Mouse (Mus musculus) liver, embryonic 14.5 days (tissue): Measurements from ENCODE around the gene Ahnak. TPM values are rescaled to one million over a fixed set of nuclear protein-coding genes. Genes with fewer than 3 reads are reported as not detected.
"Not testable (repeated sequence)": the region's sequence is repeated elsewhere in the genome, so short reads cannot be mapped to it uniquely, and the experiment has no call there.

ENCODE experiments used
- ATAC-seq: fragments of 200-750 bp; cut with Nextera tagmentation; 2 replicates; pipeline ENCODE4 v1.8.0; 2017; ENCODE audit warnings: moderate number of reproducible peaks, mild to moderate bottlenecking, moderate library complexity; ENCODE audit not compliant: insufficient read depth
- DNase-seq, 3 experiments: peaks; one replicate each; pipeline ENCODE4 v3.0.0-alpha.2; 2012 to 2013; ENCODE audit warnings: low read depth in 3 of 3, low spot score in 3 of 3
- H3K27ac ChIP-seq: fragments of 300-500 bp; sonication (generic); 2 replicates; pipeline ENCODE4 v1.5.1; 2014; ENCODE audit warnings: moderate library complexity, mild to moderate bottlenecking, control low read depth, inconsistent platforms
- H3K27me3 ChIP-seq: fragments of 300-500 bp; sonication (generic); 2 replicates; pipeline ENCODE4 v1.6.1; 2014; ENCODE audit warnings: mild to moderate bottlenecking, low read length, moderate library complexity; ENCODE audit not compliant: control insufficient read depth, insufficient read depth
- H3K36me3 ChIP-seq: fragments of 300-500 bp; sonication (generic); replicated peaks from 2 replicates; pipeline ENCODE4 v1.6.1; 2014; ENCODE audit warnings: low read depth; ENCODE audit not compliant: control insufficient read depth, insufficient read depth
- H3K4me1 ChIP-seq, 2 experiments: fragments of 200-500 bp in 1 of 2; fragments of 300-500 bp in 1 of 2; sonication (generic) in 1 of 2; replicated peaks; 2 replicates each; pipeline ENCODE4 v1.6.1; 2012 to 2014; ENCODE audit warnings: antibody characterized with exemption in 1 of 2, inconsistent platforms in 1 of 2, low read length in 1 of 2; ENCODE audit not compliant: control insufficient read depth in 2 of 2, insufficient read depth in 2 of 2
- H3K4me2 ChIP-seq: fragments of 300-500 bp; sonication (generic); 2 replicates; pipeline ENCODE4 v1.6.1; 2014; ENCODE audit warnings: low read depth, mild to moderate bottlenecking, control low read depth, moderate library complexity
- H3K4me3 ChIP-seq, 2 experiments: fragments of 200-500 bp in 1 of 2; fragments of 300-500 bp in 1 of 2; sonication (generic) in 1 of 2; 2 replicates each; pipeline ENCODE4 v1.5.1; 2012 to 2014; ENCODE audit warnings: low read depth in 2 of 2, low read length in 2 of 2, mild to moderate bottlenecking in 2 of 2, control low read depth in 1 of 2, inconsistent platforms in 1 of 2, moderate library complexity in 1 of 2; ENCODE audit not compliant: insufficient read depth in 1 of 2
- H3K9ac ChIP-seq: fragments of 300-500 bp; sonication (generic); replicated peaks from 2 replicates; pipeline ENCODE4 v1.6.1; 2014; ENCODE audit warnings: mild to moderate bottlenecking, control low read depth, moderate library complexity
- H3K9me3 ChIP-seq: fragments of 300-500 bp; sonication (generic); 2 replicates; pipeline ENCODE4 v1.6.1; 2016; ENCODE audit warnings: low read length, mixed read lengths; ENCODE audit not compliant: control insufficient read depth
- CTCF ChIP-seq: IDR thresholded peaks from 2 replicates; pipeline ENCODE4 v1.5.1; 2016; ENCODE audit warnings: antibody characterized with exemption, low read depth, control low read depth
- EP300 ChIP-seq: IDR thresholded peaks from 2 replicates; pipeline ENCODE4 v1.6.1; 2016; ENCODE audit warnings: antibody characterized with exemption, low read depth
- WGBS: fragments of 180-500 bp; shearing (Covaris S2); extraction: QIAGEN DNeasy Blood & Tissue Kit; methylation state at CpG from one replicate; pipeline ENCODE4 v1.1.7; 2014; ENCODE audit not compliant: insufficient replicate concordance; 5-methylcytosine and 5-hydroxymethylcytosine counted together
- polyA plus RNA-seq, 2 experiments: library from polyadenylated mRNA; depleted of rRNA in 1 of 2; stranded (reverse) in 1 of 2; unstranded in 1 of 2; fragments of >200 nt; fragmentation: Nextera tagmentation in 1 of 2; extraction: Ambion mirVana in 1 of 2; gene quantifications; 2 replicates each; pipeline versions ENCODE4 v1.2.1 to v1.2.3; 2012 to 2014

Gene Ahnak
- polyA plus RNA-seq, 2 experiments = 0.83 to 1.7 TPM

DNA sequence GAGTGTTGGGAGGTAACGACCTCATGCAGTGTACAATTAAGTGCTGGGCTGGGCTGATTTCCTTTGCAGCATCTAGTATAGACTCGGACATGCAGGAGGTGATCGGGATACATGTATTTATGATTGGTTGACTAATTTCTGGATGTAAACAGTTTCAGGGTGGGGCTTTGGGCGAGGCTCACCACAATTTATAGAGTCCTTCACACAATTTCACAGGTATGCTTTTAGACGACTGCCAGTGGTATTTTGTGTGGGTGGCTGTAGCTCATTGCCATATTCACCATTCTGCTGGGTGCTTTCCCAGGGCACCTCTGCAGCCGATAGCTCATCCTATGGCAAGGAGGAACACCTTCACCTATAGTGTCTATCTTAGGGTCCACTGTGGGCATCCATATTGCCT, 9.5 kb downstream of the Ahnak start:
- Histone ChIP-seq H3K9ac (no peak overlapping the region), H3K27me3 (no peaks in the 10 kb centered on the region), H3K9me3 (no peaks in the 10 kb centered on the region), H3K36me3 (no peaks in the 10 kb centered on the region), H3K27ac (no peak overlapping the region), H3K4me2 (no peak overlapping the region), H3K4me1 (peaks cover 7 to 17% of the 10 kb centered on the region in 2 experiments; a peak in 3 of 4 replicates), H3K4me3 (no peak overlapping the region)
- ATAC-seq (no peak), DNase-seq (no peak)
- no peak for TF ChIP-seq EP300
- no peak for TF ChIP-seq CTCF
- WGBS = 56% methylated on average over 6 of the region's 6 CpGs

DNA sequence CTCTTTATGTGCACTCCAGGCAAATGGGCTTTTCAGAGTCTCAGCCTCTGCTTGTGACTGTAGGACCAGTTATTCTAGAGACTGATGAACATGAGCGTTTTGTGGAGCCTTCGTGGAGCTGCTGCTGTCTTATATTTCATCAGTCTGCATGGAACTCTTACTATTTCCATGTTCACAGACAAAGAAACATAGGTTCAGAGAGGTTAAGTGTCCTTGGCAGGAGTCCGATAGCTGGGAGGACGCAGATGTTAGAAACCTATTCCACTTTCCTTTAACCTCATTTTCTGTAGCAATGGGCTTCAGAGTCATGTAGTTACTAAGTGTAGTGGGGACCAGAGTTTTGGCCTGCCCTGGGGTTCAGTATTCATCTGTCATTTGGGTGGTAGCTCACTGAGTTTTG, 10.1 kb downstream of the Ahnak start:
- TF ChIP-seq EP300 = no peak
- no peak for TF ChIP-seq CTCF
- H3K36me3 ChIP-seq = no peaks in the 10 kb centered on the region
- DNase-seq (no peak), ATAC-seq (no peak)
- no peak overlapping the region for H3K4me3 ChIP-seq
- no peak overlapping the region for H3K27ac ChIP-seq
- H3K9ac ChIP-seq = no peak overlapping the region
- 71% methylated on average over 4 of the region's 4 CpGs for whole genome bisulfite sequencing
- H3K27me3 ChIP-seq = no peaks in the 10 kb centered on the region
- H3K4me2 ChIP-seq = no peak overlapping the region
- H3K9me3 ChIP-seq = no peaks in the 10 kb centered on the region
- H3K4me1 ChIP-seq = peaks cover 7 to 17% of the 10 kb centered on the region in 2 experiments; a peak in 3 of 4 replicates

DNA sequence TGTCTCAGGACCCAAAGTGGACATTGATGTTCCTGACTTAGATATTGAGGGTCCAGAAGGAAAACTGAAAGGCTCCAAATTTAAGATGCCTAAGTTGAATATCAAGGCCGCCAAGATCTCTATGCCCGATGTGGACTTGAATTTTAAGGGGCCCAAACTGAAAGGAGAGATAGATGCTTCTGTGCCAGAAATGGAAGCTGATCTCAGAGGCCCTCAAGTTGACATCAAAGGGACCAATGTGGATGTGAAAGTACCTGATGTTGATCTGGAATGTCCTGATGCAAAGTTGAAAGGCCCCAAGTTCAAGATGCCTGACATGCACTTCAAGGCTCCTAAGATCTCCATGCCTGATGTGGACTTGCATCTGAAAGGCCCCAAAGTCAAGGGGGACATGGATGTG, 17.8 kb downstream of the Ahnak start:
- H3K27ac ChIP-seq, H3K36me3 ChIP-seq, DNase-seq, H3K4me2 ChIP-seq, H3K9me3 ChIP-seq, H3K27me3 ChIP-seq, H3K9ac ChIP-seq, H3K4me1 ChIP-seq, H3K4me3 ChIP-seq, ATAC-seq: not testable (repeated sequence)
- WGBS = 71% methylated on average over 2 of the region's 2 CpGs

DNA sequence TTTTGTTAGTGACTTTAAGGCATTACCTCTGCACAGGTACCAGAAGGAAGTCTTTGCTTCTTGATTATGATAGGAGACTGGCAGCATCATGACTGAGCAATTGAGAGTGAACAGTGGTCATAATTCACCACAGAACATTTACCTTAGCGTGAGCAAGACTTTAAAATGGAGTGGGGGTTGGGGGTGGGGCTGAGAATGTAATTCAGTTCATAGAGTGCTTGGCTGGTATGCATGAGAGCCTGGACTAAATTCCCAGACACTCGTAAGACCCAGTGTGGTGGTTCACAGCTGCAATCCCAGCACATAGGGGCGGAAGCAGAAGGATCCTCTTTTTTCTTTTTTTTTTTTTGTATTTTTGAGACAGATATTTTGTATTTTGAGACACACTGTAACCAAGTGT, 30.2 kb downstream of the Ahnak start:
- WGBS = 64% methylated on average over 3 of the region's 3 CpGs
- TF ChIP-seq CTCF = no peak
- no peak for TF ChIP-seq EP300
- Histone ChIP-seq H3K27ac (no peak overlapping the region), H3K4me2 (no peak overlapping the region), H3K9ac (no peak overlapping the region), H3K27me3 (no peaks in the 10 kb centered on the region), H3K9me3 (no peaks in the 10 kb centered on the region), H3K36me3 (no peaks in the 10 kb centered on the region), H3K4me1 (no peaks in the 10 kb centered on the region), H3K4me3 (no peak overlapping the region)
- DNase-seq = no peak
- ATAC-seq = no peak

DNA sequence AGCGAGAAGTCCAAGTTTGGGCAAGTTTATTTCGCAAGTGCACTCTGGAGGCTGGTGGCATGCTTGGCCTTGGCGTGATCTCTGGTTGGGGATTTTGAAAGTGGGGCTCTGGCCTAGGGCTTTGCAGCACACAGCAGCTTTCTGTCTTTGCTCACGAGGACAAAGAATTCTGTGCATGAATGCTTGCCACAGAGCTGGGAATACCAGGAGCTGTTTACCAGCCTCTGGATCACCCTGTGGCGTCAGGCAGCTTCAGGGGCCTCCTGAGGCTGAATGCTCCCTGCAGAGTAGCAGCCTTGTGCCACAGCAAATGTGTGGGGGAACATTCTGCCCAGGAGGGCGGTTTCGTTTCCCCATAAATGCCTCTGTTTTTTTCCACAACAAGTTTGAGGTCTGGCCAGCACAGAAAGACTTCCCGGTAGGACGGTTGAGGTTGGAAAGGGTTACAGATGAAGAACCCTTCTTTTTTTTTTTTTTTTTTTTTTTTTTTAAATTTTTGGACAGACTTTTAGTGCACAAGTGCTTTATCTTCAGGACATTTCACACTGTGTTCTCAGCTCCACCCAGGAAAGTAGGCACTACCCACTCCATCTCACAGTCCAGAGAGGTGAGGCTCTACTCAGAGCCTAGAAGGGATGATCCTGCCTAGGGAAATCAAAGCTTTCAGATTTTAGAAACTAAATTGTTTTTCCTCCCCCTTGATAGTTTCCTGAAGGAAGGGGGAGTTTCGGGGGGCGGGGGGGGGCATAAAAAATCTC, 34.1 kb downstream of the Ahnak start:
- ATAC-seq = no peak
- Histone ChIP-seq H3K4me1 (peaks cover 0 to 6% of the 10 kb centered on the region in 2 experiments; a peak in 2 of 4 replicates), H3K4me3 (no peak overlapping the region), H3K4me2 (no peak overlapping the region), H3K9me3 (no peaks in the 10 kb centered on the region), H3K27ac (no peak overlapping the region), H3K9ac (no peak overlapping the region), H3K36me3 (no peaks in the 10 kb centered on the region), H3K27me3 (no peaks in the 10 kb centered on the region)
- TF ChIP-seq CTCF = no peak
- no peak for TF ChIP-seq EP300
- 54% methylated on average over 11 of the region's 11 CpGs for WGBS
- no peak for DNase-seq
